Mouse (Mus musculus) bone marrow, adult 2 months (tissue): Measurements from ENCODE around the gene Stk11. TPM values are rescaled to one million over a fixed set of nuclear protein-coding genes. Genes with fewer than 3 reads are reported as not detected.

Experiments used
- H3K27ac ChIP-seq: fragments of 200-500 bp; 2 replicates; pipeline ENCODE4 v1.5.1; 2012; ENCODE audit warnings: low read depth, mild to moderate bottlenecking, control low read depth, inconsistent platforms, low read length; ENCODE audit not compliant: control insufficient read depth, poor library complexity, insufficient read depth
- H3K4me1 ChIP-seq: fragments of 200-500 bp; 2 replicates; pipeline ENCODE4 v1.6.1; 2011; ENCODE audit warnings: low read length; ENCODE audit not compliant: control insufficient read depth, insufficient read depth
- H3K4me3 ChIP-seq: fragments of 200-500 bp; replicated peaks from 2 replicates; pipeline ENCODE3; 2011; ENCODE audit warnings: mild to moderate bottlenecking, low read depth, low read length, control low read depth; ENCODE audit not compliant: control insufficient read depth
- CTCF ChIP-seq: fragments of 200-500 bp; IDR thresholded peaks from 2 replicates; pipeline ENCODE4 v1.5.1; 2011; ENCODE audit warnings: low read length, control low read depth; ENCODE audit not compliant: control insufficient read depth, insufficient read depth
- POLR2A ChIP-seq: fragments of 200-500 bp; IDR thresholded peaks from 2 replicates; pipeline ENCODE4 v1.6.1; 2011; ENCODE audit warnings: low read depth, mild to moderate bottlenecking, control low read depth, low read length, borderline replicate concordance; ENCODE audit not compliant: control insufficient read depth
- whole genome bisulfite sequencing: fragments of 180-500 bp; shearing (Covaris S2); methylation state at CpG from one replicate; pipeline ENCODE4 v1.1.7; 2018; 5-methylcytosine and 5-hydroxymethylcytosine counted together
- polyA plus RNA-seq: library from polyadenylated mRNA; stranded (reverse); fragments of >200 nt; gene quantifications from 2 replicates; pipeline ENCODE4 v1.2.4, GENCODE M21; 2011; ENCODE audit warnings: low replicate concordance; ENCODE audit not compliant: missing spikeins, insufficient read depth, insufficient read length

Stk11 gene
- polyA plus RNA-seq, 1 experiment: 344 TPM

GRCm38 (mm10) chr10:80136179-80136951 lies 20.8 kb downstream of the Stk11 start:
- H3K4me3 ChIP-seq: no peak overlapping the region

DNA sequence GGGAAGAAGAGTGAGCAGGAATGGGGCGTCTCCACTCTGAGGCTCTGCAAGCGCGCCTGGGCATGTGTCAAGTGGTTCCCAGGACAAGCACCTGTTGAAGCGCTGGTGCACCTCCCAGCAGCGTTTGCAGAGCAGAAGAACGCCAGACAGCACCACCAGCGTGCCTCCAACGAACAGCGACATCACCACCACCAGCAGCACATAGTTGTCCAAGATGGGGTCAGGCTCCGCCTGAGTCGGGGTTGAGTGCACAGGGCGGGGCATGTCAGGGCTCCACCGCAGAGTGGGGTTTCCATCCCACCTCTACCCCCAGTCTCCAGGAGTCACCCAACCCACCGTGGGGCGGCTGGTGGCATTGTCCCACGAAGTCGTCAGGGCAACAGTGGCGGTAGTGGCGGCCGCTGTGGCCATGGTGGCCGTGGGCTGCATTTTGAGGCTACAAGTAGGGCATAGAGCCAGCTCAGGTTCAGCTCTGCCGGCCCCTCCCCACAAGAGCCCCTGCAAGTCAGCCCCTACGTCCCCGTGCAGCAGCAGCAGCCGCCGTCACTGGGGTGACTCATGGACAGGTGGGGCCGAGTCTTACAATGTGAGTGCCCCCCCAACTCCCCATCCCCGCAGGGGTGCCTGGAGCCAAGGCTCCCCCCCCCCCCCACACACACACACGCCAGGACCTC lies 21.5 kb downstream of the Stk11 start:
- TF ChIP-seq CTCF: no peak
- no peak for TF ChIP-seq POLR2A
- H3K4me3 ChIP-seq: no peak overlapping the region
- peaks cover 4% of the 10 kb centered on the region; the same call in 1 of the 2 replicates for H3K4me1 ChIP-seq
- H3K27ac ChIP-seq: no peak overlapping the region
- 23% methylated on average over 29 of the region's 29 CpGs for WGBS

More at GRCm38 (mm10) chr10:80136179-80136951, 20.8 kb downstream of the Stk11 start:
- peaks cover 6% of the 10 kb centered on the region; the same call in 1 of the 2 replicates for H3K4me1 ChIP-seq
- no peak overlapping the region for H3K27ac ChIP-seq
- WGBS: 82% methylated on average over 49 of the region's 49 CpGs
- TF ChIP-seq POLR2A: no peak

DNA sequence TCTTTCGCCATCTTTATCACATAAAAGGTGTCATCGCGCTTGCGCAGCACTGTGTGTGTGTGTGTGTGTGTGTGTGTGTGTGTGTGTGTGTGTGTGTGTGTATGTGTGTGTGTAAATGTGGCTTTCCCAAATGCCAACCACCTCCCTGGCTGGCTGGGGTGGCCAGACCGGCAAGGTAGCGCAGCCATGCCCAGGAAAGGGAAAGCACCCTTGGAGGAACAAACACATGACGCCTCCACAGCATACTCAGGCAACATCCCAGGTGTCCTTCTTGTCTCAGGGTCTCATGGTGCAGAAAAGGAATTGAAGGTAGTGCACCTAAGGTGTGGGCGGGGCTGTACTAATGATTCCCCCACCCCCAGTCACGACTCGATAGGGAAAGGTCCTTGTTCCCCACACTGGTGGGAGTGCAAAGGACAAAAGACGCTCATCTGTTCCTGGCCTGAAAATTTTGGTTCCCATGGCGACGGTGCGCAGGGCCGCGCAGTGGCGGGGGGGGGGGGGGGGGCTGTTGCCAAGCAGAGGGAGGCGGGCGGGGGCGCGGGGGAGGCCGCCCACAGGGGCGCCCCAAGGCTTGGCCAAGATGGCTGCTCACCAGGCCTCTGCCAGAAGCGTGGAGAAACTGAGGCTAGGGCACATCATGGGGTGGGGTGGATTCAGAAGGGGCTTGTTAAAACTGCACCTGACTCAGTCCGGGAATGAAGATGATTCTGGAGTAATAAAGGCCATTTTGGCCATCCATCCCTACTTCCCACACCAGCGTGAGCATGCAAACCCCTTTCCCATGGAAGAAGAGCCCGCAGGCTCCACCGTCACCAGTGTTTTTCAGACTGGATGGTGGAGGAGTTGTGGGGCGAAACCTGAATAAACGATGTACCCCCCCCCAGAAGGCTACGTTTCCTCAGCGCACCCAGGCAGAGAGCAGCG lies 22.3 kb downstream of the Stk11 start:
- TF ChIP-seq CTCF (no peak), POLR2A (no peak)
- Histone ChIP-seq H3K27ac (no peak overlapping the region), H3K4me3 (no peak overlapping the region), H3K4me1 (peaks cover 5% of the 10 kb centered on the region; the same call in 1 of the 2 replicates)
- WGBS: 9% methylated on average over 33 of the region's 33 CpGs

DNA sequence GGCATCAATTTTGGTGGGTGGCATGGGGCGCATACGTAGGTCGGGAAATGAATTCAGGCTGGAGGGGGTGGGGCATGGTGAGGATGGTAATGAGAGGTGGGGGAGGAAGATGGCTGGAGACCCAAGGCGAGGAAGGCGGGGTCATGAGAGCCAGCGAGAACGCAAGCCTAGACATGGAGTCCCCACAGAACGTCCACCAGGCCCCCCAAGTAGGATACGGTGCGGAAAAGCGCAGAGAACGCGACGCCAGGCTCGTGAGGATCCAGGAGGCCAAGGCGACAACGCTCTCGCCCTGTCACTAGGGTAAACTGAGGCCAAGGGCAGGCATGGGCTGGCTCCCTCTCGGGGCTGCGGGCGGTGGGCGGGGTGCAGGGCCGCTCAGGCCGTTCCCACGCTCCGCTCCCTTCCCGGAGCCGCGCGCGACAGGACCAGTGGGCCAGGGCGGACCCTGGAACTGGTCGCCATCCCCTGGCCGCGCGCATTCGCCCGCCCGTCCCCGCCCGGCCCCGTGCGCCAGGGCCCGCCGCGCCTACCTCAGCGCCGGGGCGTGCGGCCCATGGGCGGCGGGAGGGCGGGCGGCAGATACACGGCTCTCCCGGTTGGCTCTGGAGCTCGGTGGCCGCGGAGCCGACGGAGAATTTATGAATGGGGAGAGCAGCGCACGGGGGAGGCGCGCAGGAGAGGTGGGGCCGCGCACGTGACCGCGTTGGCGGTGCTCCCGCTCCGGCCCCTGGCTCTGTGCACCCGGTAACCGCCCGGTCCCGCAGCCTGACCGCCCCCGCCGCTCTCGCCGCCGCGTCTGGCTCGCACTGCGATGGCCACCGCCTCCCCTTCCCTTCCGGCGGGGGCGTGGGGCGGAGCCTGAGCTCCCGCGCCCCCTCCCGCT lies 23.2 kb downstream of the Stk11 start, which contains the start of gene Atp5d:
Gene Atp5d (plus strand): TSS at position 80 of the 886 bp plus-strand sequence.
- H3K4me3 ChIP-seq: peak within 1 kb of the TSS; percentile 25
- TF ChIP-seq POLR2A (no peak), CTCF (no peak)
- H3K27ac ChIP-seq: peak within 1 kb of the TSS; percentile 2; the same call in 1 of the 2 replicates
- under 1% methylated on average over 89 of the region's 94 CpGs for whole genome bisulfite sequencing
- H3K4me1 ChIP-seq: peaks cover 5% of the 10 kb centered on the region; the same call in 1 of the 2 replicates

GRCm38 (mm10) chr10:80139439-80139775 lies 23.8 kb downstream of the Stk11 start:
- H3K4me1 ChIP-seq: peaks cover 5% of the 10 kb centered on the region; the same call in 1 of the 2 replicates

DNA sequence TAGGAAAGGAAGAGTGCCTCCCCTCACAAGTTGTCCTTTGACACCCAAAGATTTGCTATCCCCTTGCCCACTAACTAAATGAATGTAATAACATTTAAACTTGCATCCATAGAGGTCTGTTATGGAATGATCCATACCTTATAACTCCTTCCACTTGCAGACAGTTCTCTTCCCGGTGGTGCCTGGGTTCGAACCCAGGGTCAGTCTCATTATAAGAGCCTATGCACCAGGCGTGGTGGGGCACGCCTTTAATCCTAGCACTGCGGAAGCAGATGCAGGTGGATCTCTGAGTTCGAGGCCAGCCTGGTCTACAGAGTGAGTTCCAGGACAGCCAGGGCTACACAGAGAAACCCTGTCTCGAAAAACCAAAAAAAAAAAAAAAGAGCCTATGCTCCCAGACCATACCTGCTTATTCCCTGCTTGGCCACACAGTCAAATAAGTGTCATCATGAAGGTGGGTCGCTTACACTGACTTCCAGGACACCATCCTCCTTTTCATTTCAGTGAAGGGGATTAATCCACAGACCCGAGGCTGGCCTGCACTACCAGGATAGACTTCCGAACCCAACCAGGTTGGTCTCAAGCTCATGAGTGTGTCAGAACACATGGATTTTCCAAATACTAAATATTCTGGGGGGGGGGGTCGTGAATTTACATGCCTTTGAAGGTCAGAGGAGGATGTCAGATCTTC lies 24.5 kb downstream of the Stk11 start:
- WGBS: 78% methylated on average over 11 of the region's 11 CpGs
- no peak overlapping the region for H3K27ac ChIP-seq
- peaks cover 5% of the 10 kb centered on the region; the same call in 1 of the 2 replicates for H3K4me1 ChIP-seq
- no peak overlapping the region for H3K4me3 ChIP-seq
- no peak for TF ChIP-seq POLR2A
- no peak for TF ChIP-seq CTCF

More at GRCm38 (mm10) chr10:80139439-80139775, 23.8 kb downstream of the Stk11 start:
- TF ChIP-seq POLR2A (no peak), CTCF (no peak)
- Histone ChIP-seq H3K27ac (no peak overlapping the region), H3K4me3 (no peak overlapping the region)
- 1% methylated on average over 10 of the region's 10 CpGs for WGBS

- Histone ChIP-seq H3K4me1 (peaks cover 5% of the 10 kb centered on the region; the same call in 1 of the 2 replicates), H3K4me3 (peak within 1 kb of the TSS; percentile 47), H3K27ac (peak within 1 kb of the TSS; percentile 43)
- 84% methylated on average over 10 of the region's 10 CpGs for WGBS
- TF ChIP-seq CTCF: no peak
- TF ChIP-seq POLR2A: no peak
These were observed 25.0 kb downstream of the Stk11 start, which contains the start of gene Cbarp for GRCm38 (mm10) chr10:80140666-80141035. TSS of gene Cbarp (minus strand) at chr10:80140835.
